Mouse (Mus musculus) spleen, postnatal 4 days (tissue): Measurements from ENCODE around the gene Kif13a.

Experiments
- DNase-seq, 2 experiments: peaks; one replicate each; pipeline ENCODE4 v3.0.0; 2022; ENCODE audit warnings: low spot score in 2 of 2

Kif13a gene

GRCm38 (mm10) chr13:46883976-46884375, 45.7 kb downstream of the Kif13a start:
- no peak for DNase-seq

- DNase-seq, result no peak
Measured at GRCm38 (mm10) chr13:46883381-46883780, 46.3 kb downstream of the Kif13a start.

- no peak for DNase-seq
Measured at GRCm38 (mm10) chr13:46880736-46881135, 48.9 kb downstream of the Kif13a start.

GRCm38 (mm10) chr13:46880243-46880642, 49.4 kb downstream of the Kif13a start:
- no peak for DNase-seq

- no peak for DNase-seq
Measured at GRCm38 (mm10) chr13:46877049-46877448, 52.6 kb downstream of the Kif13a start.

- DNase-seq, result no peak
Measured at GRCm38 (mm10) chr13:46875377-46875776, 54.3 kb downstream of the Kif13a start.

GRCm38 (mm10) chr13:46872732-46873131, 56.9 kb downstream of the Kif13a start:
- DNase-seq, result no peak

- DNase-seq, result no peak
Measured at GRCm38 (mm10) chr13:46872194-46872593, 57.5 kb downstream of the Kif13a start.

GRCm38 (mm10) chr13:46869464-46869863, 60.2 kb downstream of the Kif13a start:
- DNase-seq, result no peak

GRCm38 (mm10) chr13:46863169-46863748, 66.4 kb downstream of the Kif13a start:
- DNase-seq, result no peak

- DNase-seq, result no peak
Measured at GRCm38 (mm10) chr13:46859876-46860275, 69.8 kb downstream of the Kif13a start.

GRCm38 (mm10) chr13:46859173-46859572, 70.5 kb downstream of the Kif13a start:
- DNase-seq, result no peak

- no peak for DNase-seq
Measured at GRCm38 (mm10) chr13:46858835-46859152, 70.9 kb downstream of the Kif13a start.

GRCm38 (mm10) chr13:46858143-46858834, 71.4 kb downstream of the Kif13a start:
- no peak for DNase-seq

- no peak for DNase-seq
Measured at GRCm38 (mm10) chr13:46854456-46854855, 75.2 kb downstream of the Kif13a start.

- no peak for DNase-seq
Measured at GRCm38 (mm10) chr13:46852470-46852869, 77.2 kb downstream of the Kif13a start.

- no peak for DNase-seq
Measured at GRCm38 (mm10) chr13:46845456-46845855, 84.2 kb downstream of the Kif13a start.

- DNase-seq, result no peak
Measured at GRCm38 (mm10) chr13:46844561-46845235, 85.0 kb downstream of the Kif13a start.

GRCm38 (mm10) chr13:46843646-46844045, 86.0 kb downstream of the Kif13a start:
- no peak for DNase-seq

GRCm38 (mm10) chr13:46842185-46842584, 87.5 kb downstream of the Kif13a start:
- DNase-seq, result no peak

GRCm38 (mm10) chr13:46841668-46842067, 88.0 kb downstream of the Kif13a start:
- DNase-seq, result no peak

GRCm38 (mm10) chr13:46840676-46841075, 89.0 kb downstream of the Kif13a start:
- no peak for DNase-seq

GRCm38 (mm10) chr13:46839236-46839635, 90.4 kb downstream of the Kif13a start:
- no peak for DNase-seq
